Mouse (Mus musculus): ENCODE results near the gene Golga7b. TPM values are rescaled to one million over a fixed set of nuclear protein-coding genes. Genes with fewer than 3 reads are reported as not detected.
A peak's percentile ranks its signal among the peaks of the same experiment; 100 is the strongest.

Gene Golga7b
- polyA plus RNA-seq, 1 experiment from 2014 or later, result 62.7 TPM

DNA sequence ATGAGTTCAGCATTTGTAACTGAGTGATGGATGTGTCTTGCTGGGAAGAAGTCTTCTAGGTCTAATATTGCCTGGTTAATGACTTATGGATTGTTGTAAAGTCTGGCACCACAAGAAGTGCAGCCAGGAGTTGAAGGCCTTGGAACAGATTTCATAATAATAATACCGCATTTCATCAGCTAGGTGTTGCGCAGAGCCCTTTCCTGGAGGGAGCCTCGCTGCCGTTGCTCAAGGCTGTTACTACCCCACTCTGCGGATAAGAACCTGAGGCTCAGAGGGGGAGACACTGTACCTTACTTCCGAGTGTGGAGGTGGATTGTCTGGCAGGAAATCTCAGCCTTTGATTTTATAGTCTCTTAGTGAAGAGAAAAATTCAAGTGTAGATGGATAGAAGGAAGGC, 29.9 kb downstream of the Golga7b start:
- H3K36me3 ChIP-seq (replicated peaks), result no peaks in the 10 kb centered on the region
- no peak overlapping the region for H3K4me3 ChIP-seq
- 0 out of 2 replicates have a peak, but pooled peaks cover 6% of the 10 kb centered on the region for H3K4me1 ChIP-seq
- no peak overlapping the region for H3K4me2 ChIP-seq
- ATAC-seq (replicated peaks), result no peak
- 88% methylated on average over 6 of the region's 6 CpGs for WGBS
- no peaks in the 10 kb centered on the region for H3K27me3 ChIP-seq (replicated peaks)
- H3K9ac ChIP-seq, result no peak overlapping the region
- no peaks in the 10 kb centered on the region for H3K9me3 ChIP-seq
- H3K27ac ChIP-seq, result no peak overlapping the region

GRCm38 (mm10) chr19:42278461-42278860, 31.1 kb downstream of the Golga7b start:
- Histone ChIP-seq H3K9ac (no peak overlapping the region), H3K27ac (no peak overlapping the region), H3K4me3 (no peak overlapping the region), H3K4me1 (0 out of 2 replicates have a peak, but pooled peaks cover 6% of the 10 kb centered on the region), H3K36me3 (replicated peaks) (no peaks in the 10 kb centered on the region), H3K27me3 (replicated peaks) (no peaks in the 10 kb centered on the region), H3K9me3 (no peaks in the 10 kb centered on the region), H3K4me2 (no peak overlapping the region)
- 87% methylated on average over 5 of the region's 5 CpGs for WGBS
- ATAC-seq (replicated peaks), result no peak

GRCm38 (mm10) chr19:42279611-42280010, 32.2 kb downstream of the Golga7b start:
- ATAC-seq (replicated peaks), result no peak; the same call in 1 of the 2 replicates
- H3K36me3 ChIP-seq (replicated peaks), result no peaks in the 10 kb centered on the region
- no peaks in the 10 kb centered on the region for H3K9me3 ChIP-seq
- no peak overlapping the region for H3K4me2 ChIP-seq
- H3K27ac ChIP-seq, result no peak overlapping the region
- no peak overlapping the region for H3K4me3 ChIP-seq
- H3K9ac ChIP-seq, result no peak overlapping the region
- 56% methylated on average over 3 of the region's 3 CpGs for WGBS
- H3K4me1 ChIP-seq, result 0 out of 2 replicates have a peak, but pooled peaks cover 6% of the 10 kb centered on the region
- no peaks in the 10 kb centered on the region for H3K27me3 ChIP-seq (replicated peaks)

DNA sequence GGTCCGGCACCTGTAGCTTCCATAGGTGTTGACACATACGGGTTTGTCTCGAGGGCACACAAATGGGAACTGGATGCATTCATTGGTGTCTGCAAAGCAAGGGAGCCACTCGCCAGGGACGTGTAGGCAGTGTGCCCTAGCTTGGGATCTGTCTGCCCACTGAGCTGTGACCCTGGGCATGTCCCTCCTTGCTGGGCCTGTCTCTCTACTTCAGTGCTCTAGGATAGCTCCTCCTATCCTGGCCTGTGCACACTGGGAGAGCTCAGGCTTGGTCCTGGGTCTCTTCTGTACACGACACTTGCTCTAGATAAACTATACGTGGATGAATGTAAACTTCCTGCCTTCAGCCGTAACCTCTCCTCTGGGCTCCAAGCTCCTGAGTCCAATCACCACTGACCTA, 36.8 kb downstream of the Golga7b start:
- no peak overlapping the region for H3K4me3 ChIP-seq
- WGBS, result 74% methylated on average over 8 of the region's 8 CpGs

GRCm38 (mm10) chr19:42288361-42288760, 41.0 kb downstream of the Golga7b start:
- H3K27me3 ChIP-seq (replicated peaks), result no peaks in the 10 kb centered on the region
- no peak for ATAC-seq (replicated peaks)
- H3K9me3 ChIP-seq, result no peaks in the 10 kb centered on the region
- no peak overlapping the region for H3K4me3 ChIP-seq
- H3K36me3 ChIP-seq (replicated peaks), result no peaks in the 10 kb centered on the region
- no peak overlapping the region for H3K9ac ChIP-seq
- H3K4me2 ChIP-seq, result no peak overlapping the region
- H3K4me1 ChIP-seq, result peaks cover 18% of the 10 kb centered on the region
- WGBS, result 75% methylated on average over 4 of the region's 4 CpGs
- H3K27ac ChIP-seq, result no peak overlapping the region

More for the DNA sequence above, 36.8 kb downstream of the Golga7b start:
- no peak overlapping the region for H3K27ac ChIP-seq
- 0 out of 2 replicates have a peak, but pooled peaks cover 6% of the 10 kb centered on the region for H3K4me1 ChIP-seq
- H3K4me2 ChIP-seq, result no peak overlapping the region
- ATAC-seq (replicated peaks), result no peak
- no peaks in the 10 kb centered on the region for H3K27me3 ChIP-seq (replicated peaks)
- H3K9me3 ChIP-seq, result no peaks in the 10 kb centered on the region
- no peak overlapping the region for H3K9ac ChIP-seq
- H3K36me3 ChIP-seq (replicated peaks), result no peaks in the 10 kb centered on the region

GRCm38 (mm10) chr19:42290954-42291661, 43.7 kb downstream of the Golga7b start:
- 25% methylated on average over 7 of the region's 7 CpGs for WGBS
- no peak overlapping the region for H3K4me2 ChIP-seq
- no peaks in the 10 kb centered on the region for H3K36me3 ChIP-seq (replicated peaks)
- peaks cover 18% of the 10 kb centered on the region for H3K4me1 ChIP-seq
- no peak overlapping the region for H3K9ac ChIP-seq
- ATAC-seq (replicated peaks), result peak; percentile 31
- H3K9me3 ChIP-seq, result no peaks in the 10 kb centered on the region
- no peak overlapping the region for H3K4me3 ChIP-seq
- H3K27me3 ChIP-seq (replicated peaks), result no peaks in the 10 kb centered on the region
- no peak overlapping the region for H3K27ac ChIP-seq

DNA sequence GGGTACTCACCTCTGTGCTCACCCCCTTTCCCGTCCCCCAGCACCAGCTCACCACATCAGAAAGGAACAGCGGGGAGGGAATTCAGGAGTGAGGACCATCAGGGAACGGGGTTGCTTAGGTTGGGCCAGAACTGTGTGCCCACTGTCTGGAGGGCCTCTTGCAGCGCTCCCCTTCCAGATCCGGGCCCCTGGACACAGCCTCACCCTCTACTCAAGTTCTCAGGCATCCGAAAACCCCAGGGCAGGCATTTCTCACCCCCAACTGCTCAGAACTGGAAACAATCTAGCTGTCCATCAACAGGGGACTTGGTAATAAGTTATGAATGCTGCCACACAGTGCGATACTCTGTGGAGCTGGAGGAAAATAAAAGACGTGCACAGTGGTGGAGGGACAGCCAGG, 44.7 kb downstream of the Golga7b start:
- no peak overlapping the region for H3K4me3 ChIP-seq
- H3K27ac ChIP-seq, result no peak overlapping the region
- H3K4me1 ChIP-seq, result peaks cover 18% of the 10 kb centered on the region
- no peak for ATAC-seq (replicated peaks)
- no peak overlapping the region for H3K4me2 ChIP-seq
- H3K9me3 ChIP-seq, result no peaks in the 10 kb centered on the region
- H3K36me3 ChIP-seq (replicated peaks), result no peaks in the 10 kb centered on the region
- H3K27me3 ChIP-seq (replicated peaks), result no peaks in the 10 kb centered on the region
- WGBS, result 26% methylated on average over 8 of the region's 8 CpGs
- no peak overlapping the region for H3K9ac ChIP-seq

DNA sequence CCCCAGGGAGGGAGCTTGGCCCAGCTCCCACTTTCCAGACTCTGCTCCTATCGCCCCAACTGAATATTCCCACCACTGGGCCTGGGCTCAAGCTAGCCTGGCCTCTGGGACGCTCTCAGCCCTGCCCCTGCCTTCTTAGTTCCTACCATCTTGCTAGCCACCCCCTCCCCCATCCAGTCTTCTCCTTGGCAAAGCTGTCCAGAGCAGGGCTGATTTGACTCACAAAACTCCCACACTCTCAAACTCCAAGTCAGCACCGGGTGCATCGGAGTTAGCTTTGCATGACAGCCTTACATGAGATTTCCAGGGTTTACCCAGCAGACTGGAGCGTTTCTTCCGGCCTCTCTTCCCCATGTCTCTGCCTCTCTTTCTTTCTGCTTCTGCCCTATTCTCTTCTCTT, 45.8 kb downstream of the Golga7b start:
- no peak overlapping the region for H3K9ac ChIP-seq
- H3K4me1 ChIP-seq, result peaks cover 18% of the 10 kb centered on the region
- ATAC-seq (replicated peaks), result no peak
- H3K27me3 ChIP-seq (replicated peaks), result no peaks in the 10 kb centered on the region
- H3K27ac ChIP-seq, result no peak overlapping the region
- H3K36me3 ChIP-seq (replicated peaks), result no peaks in the 10 kb centered on the region
- no peaks in the 10 kb centered on the region for H3K9me3 ChIP-seq
- WGBS, result 51% methylated on average over 6 of the region's 6 CpGs
- H3K4me2 ChIP-seq, result no peak overlapping the region
- no peak overlapping the region for H3K4me3 ChIP-seq

DNA sequence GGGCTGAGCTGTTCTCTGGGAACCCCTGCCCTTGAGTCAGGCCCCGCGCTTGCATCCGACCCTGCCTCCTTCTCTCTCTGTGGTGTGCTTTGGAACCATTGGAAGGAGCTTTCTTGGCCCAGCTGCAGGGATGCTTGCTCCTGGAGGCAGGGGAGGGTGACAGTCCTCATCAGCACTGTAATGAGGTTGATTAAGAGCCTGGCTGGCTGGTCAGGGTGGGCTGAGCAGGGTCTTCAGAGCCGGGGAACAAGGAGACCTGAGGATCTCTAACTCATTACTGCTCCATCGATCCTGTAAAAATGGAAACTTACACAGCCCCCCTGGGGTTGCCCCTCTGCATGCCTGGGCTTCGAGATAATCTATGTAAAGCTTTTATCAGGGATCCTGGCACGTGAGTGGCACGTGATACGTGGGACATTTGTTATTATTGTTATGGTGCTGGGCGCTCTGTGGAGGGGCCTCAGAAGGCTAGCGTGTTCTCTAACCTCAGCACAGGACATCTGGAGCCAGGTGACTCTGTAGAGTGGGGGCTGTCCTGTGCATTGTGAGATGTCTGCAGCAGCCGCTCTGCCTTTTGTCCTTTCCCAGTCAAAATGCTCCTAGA, 55.9 kb downstream of the Golga7b start:
- 45% methylated on average over 12 of the region's 12 CpGs for WGBS
- Histone ChIP-seq H3K4me3 (no peak overlapping the region), H3K27me3 (replicated peaks) (no peaks in the 10 kb centered on the region), H3K27ac (no peak overlapping the region), H3K4me2 (no peak overlapping the region), H3K4me1 (peaks cover 10% of the 10 kb centered on the region), H3K9me3 (no peaks in the 10 kb centered on the region), H3K36me3 (replicated peaks) (no peaks in the 10 kb centered on the region), H3K9ac (no peak overlapping the region)
- ATAC-seq (replicated peaks), result no peak

DNA sequence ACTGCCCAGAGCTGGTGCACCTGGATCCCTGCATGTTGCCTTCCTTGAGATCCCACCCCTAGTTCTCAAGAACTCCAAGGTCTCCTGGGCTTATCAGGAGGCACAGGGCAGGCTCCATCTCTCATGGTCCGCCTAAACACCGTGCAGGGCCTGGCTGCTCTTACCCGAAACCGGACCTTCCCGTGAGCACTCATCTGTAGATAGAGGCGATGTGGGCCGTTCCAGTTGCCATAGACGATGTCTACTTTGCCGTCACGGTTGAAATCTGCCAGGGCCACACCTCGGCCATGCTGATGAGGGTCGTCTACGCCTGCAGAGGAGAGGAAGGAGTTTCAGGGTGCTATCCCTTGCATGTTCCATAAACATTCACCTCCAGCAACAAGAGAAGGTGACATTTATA, 57.1 kb downstream of the Golga7b start:
- H3K9ac ChIP-seq, result no peak overlapping the region
- H3K36me3 ChIP-seq (replicated peaks), result no peaks in the 10 kb centered on the region
- no peak overlapping the region for H3K27ac ChIP-seq
- peaks cover 10% of the 10 kb centered on the region for H3K4me1 ChIP-seq
- no peak for ATAC-seq (replicated peaks)
- no peaks in the 10 kb centered on the region for H3K27me3 ChIP-seq (replicated peaks)
- 86% methylated on average over 13 of the region's 13 CpGs for WGBS
- no peaks in the 10 kb centered on the region for H3K9me3 ChIP-seq
- no peak overlapping the region for H3K4me3 ChIP-seq
- H3K4me2 ChIP-seq, result no peak overlapping the region

DNA sequence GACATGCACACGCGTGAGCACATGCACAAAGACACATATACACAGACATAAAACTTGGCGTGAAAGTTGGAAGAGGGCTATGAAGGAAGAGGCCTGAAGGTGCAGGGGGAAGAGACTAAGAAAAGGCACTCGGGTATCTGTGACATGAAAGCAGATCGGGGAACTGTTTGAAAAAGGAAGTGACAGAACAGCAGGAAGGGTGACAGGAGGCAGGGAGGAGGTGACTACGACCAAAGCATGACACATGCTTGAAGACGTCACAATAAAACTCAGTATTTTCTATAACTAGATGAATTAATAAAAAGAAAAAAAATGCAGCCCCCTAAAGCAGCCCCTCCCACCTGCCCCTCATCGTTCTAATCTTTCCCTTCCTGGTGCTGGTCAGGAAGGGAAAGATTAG, 58.4 kb downstream of the Golga7b start:
- Histone ChIP-seq H3K36me3 (replicated peaks) (no peaks in the 10 kb centered on the region), H3K9ac (no peak overlapping the region), H3K4me3 (no peak overlapping the region), H3K27ac (no peak overlapping the region), H3K27me3 (replicated peaks) (no peaks in the 10 kb centered on the region), H3K9me3 (no peaks in the 10 kb centered on the region), H3K4me1 (peaks cover 8% of the 10 kb centered on the region), H3K4me2 (no peak overlapping the region)
- WGBS, result 66% methylated on average over 8 of the region's 8 CpGs
- no peak for ATAC-seq (replicated peaks)

DNA sequence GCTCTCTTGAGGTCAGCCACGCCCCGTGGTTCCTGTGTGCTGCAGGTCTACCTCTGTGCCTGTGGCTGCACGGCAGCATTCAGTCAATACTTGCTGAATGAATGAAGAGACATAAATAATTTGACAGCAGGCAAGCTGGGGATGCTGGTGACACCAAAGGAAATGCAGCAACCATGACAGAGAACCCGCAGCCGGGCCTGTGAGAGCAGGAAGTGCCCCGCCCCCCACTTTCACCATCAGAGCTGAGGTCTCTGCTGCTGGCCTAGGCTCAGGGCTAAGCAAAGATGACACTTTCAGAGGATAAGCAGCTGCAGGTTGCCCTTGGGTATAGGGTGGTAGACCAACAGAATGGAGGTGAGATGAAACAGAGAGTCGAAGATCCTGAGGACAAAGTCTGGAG, 58.8 kb downstream of the Golga7b start:
- Histone ChIP-seq H3K36me3 (replicated peaks) (no peaks in the 10 kb centered on the region), H3K27me3 (replicated peaks) (no peaks in the 10 kb centered on the region), H3K4me2 (no peak overlapping the region), H3K27ac (no peak overlapping the region), H3K4me3 (no peak overlapping the region), H3K9me3 (no peaks in the 10 kb centered on the region), H3K4me1 (peaks cover 6% of the 10 kb centered on the region), H3K9ac (no peak overlapping the region)
- 52% methylated on average over 7 of the region's 7 CpGs for WGBS
- no peak for ATAC-seq (replicated peaks)

DNA sequence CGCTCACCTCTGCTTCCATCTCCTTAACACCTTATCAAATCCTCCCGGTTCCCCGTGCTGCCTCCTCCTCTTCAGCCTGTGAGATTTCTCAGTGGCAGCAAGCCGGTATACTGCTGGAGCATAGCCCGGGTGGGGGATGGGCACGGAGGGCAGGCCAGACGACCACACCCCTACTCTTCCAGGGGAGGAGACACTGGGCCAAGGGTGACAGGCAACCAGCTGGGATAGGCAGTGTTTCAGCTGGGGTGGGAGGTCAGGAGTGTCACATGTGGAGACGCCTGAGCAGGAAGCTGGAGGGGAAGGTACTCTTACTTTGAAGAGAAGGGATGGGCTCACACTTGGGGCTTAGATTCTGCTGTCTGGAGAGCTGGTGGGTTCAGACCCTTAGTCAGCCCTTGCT, 59.6 kb downstream of the Golga7b start:
- Histone ChIP-seq H3K9ac (no peak overlapping the region), H3K4me3 (no peak overlapping the region), H3K9me3 (no peaks in the 10 kb centered on the region), H3K4me1 (peaks cover 10% of the 10 kb centered on the region), H3K4me2 (no peak overlapping the region), H3K27me3 (replicated peaks) (no peaks in the 10 kb centered on the region), H3K27ac (no peak overlapping the region), H3K36me3 (replicated peaks) (no peaks in the 10 kb centered on the region)
- ATAC-seq (replicated peaks), result no peak
- WGBS, result 15% methylated on average over 8 of the region's 8 CpGs

All from midbrain, embryonic 15.5 days (tissue).